In genomic region chr14:27019850-27020249, GRCm38 (mm10) we compare ENCODE assay signal across 20 mouse cellular contexts. TPM values are rescaled to one million over a fixed set of nuclear protein-coding genes. Genes with fewer than 3 reads are reported as not detected.
DNase-seq lines count a peak whose midpoint lies in the region; ATAC-seq and TF ChIP-seq lines count a peak whose summit lies in the region.
"Had no signal": no experiment of that assay in that cellular context is flagged by ENCODE, and none has a peak within 500 bp of the region (broad histone marks: within the 10 kb centered on the region; RNA-seq: fewer than 3 reads in every experiment).

No protein-coding gene starts in this region.

- no peaks in the 10 kb centered on the region for H3K27me3 ChIP-seq in heart, embryonic 10.5 days (ENCODE audit: insufficient read depth, poor library complexity, severe bottlenecking)
- H3K27me3 ChIP-seq in lung, embryonic 14.5 days (ENCODE audit: insufficient read depth, low read length) = no peaks in the 10 kb centered on the region
- H3K27me3 ChIP-seq: embryonic facial prominence, embryonic 12.5 days; heart, embryonic 15.5 days; hindbrain, embryonic 15.5 days; liver, embryonic 15.5 days had no signal

- no peak overlapping the region for H3K4me3 ChIP-seq in heart, embryonic 10.5 days
- H3K4me3 ChIP-seq in lung, embryonic 14.5 days (ENCODE audit: low read depth, low read length) = no peak overlapping the region
- no peak overlapping the region for H3K4me3 ChIP-seq in lung, adult 2 months (replicated peaks; ENCODE audit: extremely low read depth, low read depth, low read length)
- H3K4me3 ChIP-seq: embryonic facial prominence, embryonic 12.5 days; heart, embryonic 15.5 days; hindbrain, embryonic 15.5 days; layer of hippocampus, adult 2 months; liver, embryonic 15.5 days; midbrain, embryonic 10.5 days had no signal

- no peak for TF ChIP-seq POLR2A in lung, adult 2 months (IDR thresholded peaks at IDR 0.05; ENCODE audit: borderline replicate concordance, extremely low read depth, low read depth, low read length)

- H3K4me1 ChIP-seq in heart, embryonic 10.5 days = no peaks in the 10 kb centered on the region
- H3K4me1 ChIP-seq in lung, embryonic 14.5 days (ENCODE audit: insufficient read depth) = no peaks in the 10 kb centered on the region
- no peaks in the 10 kb centered on the region for H3K4me1 ChIP-seq in lung, adult 2 months (ENCODE audit: control insufficient read depth, insufficient read depth, low read length)
- H3K4me1 ChIP-seq: embryonic facial prominence, embryonic 12.5 days; heart, embryonic 15.5 days; hindbrain, embryonic 15.5 days; liver, embryonic 15.5 days; midbrain, embryonic 10.5 days had no signal

- intact Hi-C loops in heart, postnatal 36 days (cut with DNase I) = no loop called here

- H3K27ac ChIP-seq in heart, embryonic 10.5 days = no peak overlapping the region
- no peak overlapping the region for H3K27ac ChIP-seq in lung, embryonic 14.5 days (ENCODE audit: low read depth)
- H3K27ac ChIP-seq: embryonic facial prominence, embryonic 12.5 days; heart, embryonic 15.5 days; hindbrain, embryonic 15.5 days; layer of hippocampus, adult 2 months; liver, embryonic 15.5 days; midbrain, embryonic 10.5 days had no signal

- WGBS in heart, embryonic 10.5 days = 88% methylated on average over 14 of the region's 14 CpGs
- WGBS in lung, embryonic 14.5 days = 62% methylated on average over 14 of the region's 14 CpGs
- 55% methylated on average over 14 of the region's 14 CpGs for WGBS in lung, adult 2 months

- TF ChIP-seq CTCF in lung, embryonic 14.5 days (IDR thresholded peaks at IDR 0.05; ENCODE audit: low read depth) = no peak
- no peak for TF ChIP-seq CTCF in lung, adult 2 months (IDR thresholded peaks at IDR 0.05; ENCODE audit: insufficient read depth, low read length)

- H3K4me2 ChIP-seq in lung, embryonic 14.5 days = no peak overlapping the region
- H3K4me2 ChIP-seq: embryonic facial prominence, embryonic 12.5 days; heart, embryonic 15.5 days; hindbrain, embryonic 15.5 days; liver, embryonic 15.5 days had no signal

- H3K9me3 ChIP-seq in heart, embryonic 10.5 days = no peaks in the 10 kb centered on the region
- H3K9me3 ChIP-seq in lung, embryonic 14.5 days (ENCODE audit: low read depth, low read length) = no peaks in the 10 kb centered on the region
- H3K9me3 ChIP-seq: embryonic facial prominence, embryonic 12.5 days; heart, embryonic 15.5 days; hindbrain, embryonic 15.5 days; liver, embryonic 15.5 days; midbrain, embryonic 10.5 days had no signal

- H3K36me3 ChIP-seq in heart, embryonic 10.5 days = no peaks in the 10 kb centered on the region
- H3K36me3 ChIP-seq in lung, embryonic 14.5 days (ENCODE audit: insufficient read depth) = no peaks in the 10 kb centered on the region
- H3K36me3 ChIP-seq: embryonic facial prominence, embryonic 12.5 days; heart, embryonic 15.5 days; hindbrain, embryonic 15.5 days; liver, embryonic 15.5 days; midbrain, embryonic 10.5 days had no signal

- no peak for ATAC-seq in lung, embryonic 14.5 days (ENCODE audit: insufficient read depth)
- no peak for ATAC-seq in megakaryocyte progenitor cell, adult 5-6 weeks (replicated peaks; ENCODE audit: poor library complexity)

- H3K9ac ChIP-seq in lung, embryonic 14.5 days = no peak overlapping the region
- H3K9ac ChIP-seq: embryonic facial prominence, embryonic 12.5 days; heart, embryonic 15.5 days; hindbrain, embryonic 15.5 days; liver, embryonic 15.5 days had no signal

- peak; percentile 35 for DNase-seq in heart, embryonic 10.5 days (ENCODE audit: low spot score)
- DNase-seq in heart, postnatal 36 days = no peak
- peak; percentile 14 for DNase-seq in lung, embryonic 14.5 days
- DNase-seq in lung, adult 2 months = no peak
- peak; percentile 79 for DNase-seq in adrenal gland, postnatal 10 days
- DNase-seq in lung, postnatal 14 days = peak; percentile 26
- DNase-seq in retina, postnatal 1 day = no peak
- DNase-seq: cerebellum, adult 11 months; cerebellum, postnatal 36 days had no signal

RNA-seq across cellular contexts. Expression of gene Il17rd, which starts 18.9 kb away (rescaled TPM):
- 2.6 and 3.0 TPM in 2 replicates for polyA plus RNA-seq in heart, embryonic 10.5 days (2016; fragmentation: Nextera tagmentation; extraction: Ambion mirVana)
- total RNA-seq in heart, postnatal 36 days (2021) = 1 to 10 TPM; 4.8 to 5.1 TPM
- 2.7 and 3.9 TPM in 2 replicates for polyA plus RNA-seq in lung, embryonic 14.5 days (2014; fragmentation: Nextera tagmentation; extraction: Ambion mirVana)
- 9.4 and 11.3 TPM in 2 replicates for polyA plus RNA-seq in lung, adult 2 months (2012; rRNA removed)
- total RNA-seq in adrenal gland, postnatal 10 days (2021) = 1 to 10 TPM; 3.9 to 4.7 TPM
- total RNA-seq in megakaryocyte progenitor cell, adult 5-6 weeks (2015) = not detected in 2 replicates
- not detected in 2 replicates for total RNA-seq in megakaryocyte progenitor cell, adult 5-6 weeks (2017)
- total RNA-seq: granulocyte monocyte progenitor cell, adult 5-6 weeks had no signal

RNA-seq across cellular contexts. Expression of gene Hesx1, which starts 25.6 kb away (rescaled TPM):
- 1.5 and 1.9 TPM in 2 replicates for polyA plus RNA-seq in heart, embryonic 10.5 days (2016; fragmentation: Nextera tagmentation; extraction: Ambion mirVana)
- not detected for total RNA-seq in heart, postnatal 36 days (2021)
- not detected in 2 replicates for polyA plus RNA-seq in lung, embryonic 14.5 days (2014; fragmentation: Nextera tagmentation; extraction: Ambion mirVana)
- not detected in 2 replicates for polyA plus RNA-seq in lung, adult 2 months (2012; rRNA removed)
- total RNA-seq in adrenal gland, postnatal 10 days (2021) = under 1 TPM in 1 of 2 experiments, not detected in 1; 0.36 TPM
- total RNA-seq in megakaryocyte progenitor cell, adult 5-6 weeks (2015) = 1.0 and 1.4 TPM in 2 replicates
- total RNA-seq in megakaryocyte progenitor cell, adult 5-6 weeks (2017) = 1.1 and 1.3 TPM in 2 replicates
- total RNA-seq: layer of hippocampus, adult 2 months; left cerebral cortex, adult 18-20 months had no signal
- polyA plus RNA-seq: heart, embryonic 15.5 days; neural tube, embryonic 14.5 days; spleen, adult 2 months had no signal

RNA-seq across cellular contexts. Expression of gene Appl1, which starts 48.8 kb away (rescaled TPM):
- polyA plus RNA-seq in heart, embryonic 10.5 days (2016; fragmentation: Nextera tagmentation; extraction: Ambion mirVana) = 26.3 and 29.7 TPM in 2 replicates
- 10 to 100 TPM; 19.7 to 21.8 TPM for total RNA-seq in heart, postnatal 36 days (2021)
- polyA plus RNA-seq in lung, embryonic 14.5 days (2014; fragmentation: Nextera tagmentation; extraction: Ambion mirVana) = 41.0 and 43.8 TPM in 2 replicates
- polyA plus RNA-seq in lung, adult 2 months (2012; rRNA removed) = 3.2 and 6.1 TPM in 2 replicates
- total RNA-seq in adrenal gland, postnatal 10 days (2021) = 10 to 100 TPM; 25.8 to 32.7 TPM
- total RNA-seq in megakaryocyte progenitor cell, adult 5-6 weeks (2015) = 26.4 and 27.7 TPM in 2 replicates
- 26.1 and 27.4 TPM in 2 replicates for total RNA-seq in megakaryocyte progenitor cell, adult 5-6 weeks (2017)

Comparison
In these comparisons a context has a peak if more than half of its experiments do, and no peak if none do; other contexts are left out.
1. DNase-seq: peak in heart, embryonic 10.5 days (single experiment), lung, embryonic 14.5 days (single experiment), adrenal gland, postnatal 10 days (single experiment) and lung, postnatal 14 days (single experiment); none in heart, postnatal 36 days (0 of 2), lung, adult 2 months (single experiment) and retina, postnatal 1 day (single experiment).
2. RNA of gene Il17rd, which starts 18.9 kb away (total RNA-seq): 4.8 to 5.1 TPM in heart, postnatal 36 days and 3.9 to 4.7 TPM in adrenal gland, postnatal 10 days; not detected in megakaryocyte progenitor cell, adult 5-6 weeks; every median in the first group is over 4 times any median in the second.